Mouse (Mus musculus) hindbrain, embryonic 13.5 days (tissue): Measurements from ENCODE around the gene Phf10. TPM values are rescaled to one million over a fixed set of nuclear protein-coding genes. Genes with fewer than 3 reads are reported as not detected.
"Not testable (repeated sequence)": the region's sequence is repeated elsewhere in the genome, so short reads cannot be mapped to it uniquely, and the experiment has no call there.

Source experiments
- ATAC-seq: fragments of 200-750 bp; cut with Nextera tagmentation; 2 replicates; pipeline ENCODE4 v1.8.0; 2017; ENCODE audit warnings: moderate TSS enrichment; ENCODE audit not compliant: low FRiP score
- H3K27ac ChIP-seq: fragments of 300-500 bp; sonication (generic); 2 replicates; pipeline ENCODE4 v1.5.1; 2015; ENCODE audit warnings: inconsistent platforms, mild to moderate bottlenecking, moderate library complexity
- H3K27me3 ChIP-seq: fragments of 300-500 bp; sonication (generic); 2 replicates; pipeline ENCODE4 v1.6.1; 2015; ENCODE audit warnings: mild to moderate bottlenecking, inconsistent platforms
- H3K36me3 ChIP-seq: fragments of 300-500 bp; sonication (generic); 2 replicates; pipeline ENCODE4 v1.6.1; 2015; ENCODE audit warnings: mild to moderate bottlenecking, inconsistent platforms
- H3K4me1 ChIP-seq: fragments of 300-500 bp; sonication (generic); replicated peaks from 2 replicates; pipeline ENCODE4 v1.6.1; 2015; ENCODE audit warnings: inconsistent platforms
- H3K4me2 ChIP-seq: fragments of 300-500 bp; sonication (generic); 2 replicates; pipeline ENCODE4 v1.6.1; 2015; ENCODE audit warnings: inconsistent platforms, mild to moderate bottlenecking, moderate library complexity
- H3K4me3 ChIP-seq: fragments of 300-500 bp; sonication (generic); 2 replicates; pipeline ENCODE4 v1.5.1; 2015; ENCODE audit warnings: mild to moderate bottlenecking, inconsistent platforms
- H3K9ac ChIP-seq: fragments of 300-500 bp; sonication (generic); 2 replicates; pipeline ENCODE4 v1.6.1; 2015; ENCODE audit warnings: mild to moderate bottlenecking, inconsistent platforms
- H3K9me3 ChIP-seq: fragments of 300-500 bp; sonication (generic); 2 replicates; pipeline ENCODE4 v1.6.1; 2016; ENCODE audit warnings: inconsistent platforms
- WGBS: fragments of 180-500 bp; shearing (Covaris S2); methylation state at CpG from one replicate; pipeline ENCODE4 v1.1.7; 2015; 5-methylcytosine and 5-hydroxymethylcytosine counted together
- polyA plus RNA-seq: library from polyadenylated mRNA; unstranded; fragments of >200 nt; fragmentation: Nextera tagmentation; extraction: Ambion mirVana; gene quantifications from 2 replicates; pipeline ENCODE4 v1.2.1, GENCODE M21; 2015

Gene Phf10
- polyA plus RNA-seq, result 13.7 and 16.3 TPM in 2 replicates

DNA sequence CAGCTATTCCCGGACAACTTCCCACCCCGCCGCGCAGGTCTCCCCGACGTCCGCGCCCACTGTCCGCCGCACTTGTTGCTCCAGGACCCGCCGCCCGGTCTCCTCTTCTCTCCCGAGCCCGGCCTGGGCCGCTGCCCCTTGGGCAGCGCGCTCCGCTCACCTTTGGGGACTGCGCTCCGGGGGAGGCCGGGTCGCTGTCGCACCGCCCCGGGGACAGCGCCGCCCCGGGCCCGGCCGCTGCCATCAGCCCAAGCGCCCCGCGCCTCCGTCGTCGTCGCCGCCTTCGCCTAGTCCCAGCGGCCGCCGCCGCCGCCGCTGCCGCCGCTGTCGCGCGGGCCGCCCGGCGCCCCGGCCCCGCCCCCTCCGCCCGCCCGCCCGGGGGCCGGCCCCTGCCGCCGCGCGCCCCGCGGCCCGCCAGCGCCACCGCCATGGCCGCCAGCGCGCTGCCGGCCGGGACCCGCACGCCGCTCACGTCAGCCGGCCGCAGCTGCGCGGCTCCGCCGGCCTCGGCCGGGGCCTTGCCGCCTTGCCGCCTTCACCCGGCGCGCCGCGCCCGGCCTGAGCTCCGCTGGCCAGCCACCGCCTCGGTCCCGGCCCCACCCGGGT, at the start of gene Phf10:
Gene Phf10, minus strand, starts transcription at position 323 of the 606 bp plus-strand sequence.
- peaks cover 12% of the 10 kb centered on the region for H3K4me1 ChIP-seq
- H3K27me3 ChIP-seq, H3K9me3 ChIP-seq, H3K36me3 ChIP-seq: not testable (repeated sequence)
- H3K4me2 ChIP-seq, result peak within 1 kb of the TSS; percentile 96
- H3K27ac ChIP-seq, result peak within 1 kb of the TSS; percentile 79
- WGBS, result under 1% methylated on average over 50 of the region's 100 CpGs
- H3K9ac ChIP-seq, result peak within 1 kb of the TSS; percentile 82
- H3K4me3 ChIP-seq, result peak within 1 kb of the TSS; percentile 73
- peak; percentile 25 for ATAC-seq

DNA sequence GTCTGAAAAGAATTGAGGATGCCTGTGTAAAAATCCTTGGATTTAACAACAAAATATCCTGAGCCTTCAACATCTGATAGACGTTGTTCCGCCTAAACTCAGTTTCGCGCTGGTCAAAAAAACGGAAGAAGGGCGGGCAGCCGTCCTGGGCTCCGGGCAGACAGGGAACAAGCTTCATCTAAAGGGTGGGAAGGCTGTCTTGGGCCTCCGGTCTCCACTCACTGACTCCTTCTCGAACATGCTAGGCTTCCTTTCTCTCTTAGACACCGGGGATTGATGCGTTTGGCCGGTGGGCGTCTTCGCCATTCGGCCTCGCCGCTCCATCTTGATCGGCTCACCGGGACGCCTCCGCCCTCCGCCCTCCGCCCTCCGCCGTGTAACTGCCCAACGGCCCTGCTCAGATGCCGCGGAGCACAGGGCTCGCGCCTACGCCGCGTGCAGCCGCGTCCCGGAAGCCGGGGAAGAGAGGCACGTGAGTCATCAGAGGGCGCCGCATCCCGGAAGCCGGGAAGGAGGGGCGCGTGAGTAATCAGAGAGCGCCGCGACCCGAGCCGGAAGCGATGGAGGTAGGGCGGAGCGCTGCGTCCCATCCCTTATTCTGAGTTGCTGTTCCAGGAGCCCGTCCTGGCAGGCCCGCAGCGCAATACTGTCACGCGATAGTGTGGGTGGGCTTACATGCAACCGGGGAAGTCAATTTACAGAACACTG, 48.8 kb upstream of the Phf10 start, which contains the start of gene Gm3435:
Gene Gm3435, plus strand, starts transcription at position 471 of the 708 bp plus-strand sequence.
- not testable (repeated sequence) for H3K27me3 ChIP-seq, H3K36me3 ChIP-seq, H3K27ac ChIP-seq, H3K9ac ChIP-seq, H3K4me3 ChIP-seq, H3K4me2 ChIP-seq, H3K9me3 ChIP-seq, H3K4me1 ChIP-seq
- peak; percentile 98 for ATAC-seq
- WGBS, result no CpG with 5 or more reads among the region's 60 CpGs

DNA sequence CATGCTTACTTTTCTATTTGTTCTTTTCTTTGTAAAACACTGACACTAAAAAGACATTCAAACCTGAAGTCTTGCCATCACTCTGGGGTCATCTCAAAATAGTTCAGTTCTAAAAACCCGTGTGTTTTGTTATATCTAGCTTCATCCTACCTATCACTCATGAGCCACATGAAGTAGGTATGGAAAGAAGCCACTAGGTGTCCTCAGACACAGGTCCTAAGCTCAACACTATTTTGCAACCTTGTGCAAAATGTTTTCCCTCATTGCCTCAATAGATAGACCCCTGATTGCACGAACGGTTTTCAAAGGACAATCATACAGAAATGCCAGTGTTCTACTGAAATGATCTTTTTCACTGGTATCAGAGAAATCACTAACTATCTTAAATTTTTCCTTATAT, 48.0 kb upstream of the Phf10 start:
- not testable (repeated sequence) for H3K36me3 ChIP-seq, H3K4me1 ChIP-seq, H3K9ac ChIP-seq, H3K4me2 ChIP-seq, H3K9me3 ChIP-seq, H3K27ac ChIP-seq, H3K27me3 ChIP-seq, H3K4me3 ChIP-seq, ATAC-seq
- WGBS, result no CpG with 5 or more reads among the region's 3 CpGs

DNA sequence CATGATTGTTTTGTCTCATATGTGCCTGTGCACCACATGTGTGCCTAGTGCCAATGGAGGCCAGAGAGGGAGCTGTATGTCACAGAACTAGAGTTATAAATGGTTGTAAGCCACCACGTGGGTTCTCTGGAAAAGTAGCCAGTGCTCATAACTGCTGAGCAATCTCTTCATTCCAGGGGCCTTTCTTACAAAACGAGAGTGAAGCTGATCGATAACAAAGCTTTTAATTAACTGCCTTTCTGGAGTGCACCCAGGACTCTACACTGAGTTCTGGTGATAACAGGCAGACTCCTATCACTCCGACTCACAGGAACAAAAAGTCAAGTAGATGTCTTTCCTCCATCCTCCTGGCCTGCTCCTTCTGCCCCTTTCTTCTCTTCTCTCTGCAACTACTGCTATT, 39.0 kb upstream of the Phf10 start:
- not testable (repeated sequence) for H3K4me3 ChIP-seq, H3K9me3 ChIP-seq, ATAC-seq, H3K36me3 ChIP-seq, H3K4me1 ChIP-seq, H3K4me2 ChIP-seq, H3K27me3 ChIP-seq, H3K27ac ChIP-seq, H3K9ac ChIP-seq
- WGBS, result no CpG with 5 or more reads among the region's 4 CpGs

DNA sequence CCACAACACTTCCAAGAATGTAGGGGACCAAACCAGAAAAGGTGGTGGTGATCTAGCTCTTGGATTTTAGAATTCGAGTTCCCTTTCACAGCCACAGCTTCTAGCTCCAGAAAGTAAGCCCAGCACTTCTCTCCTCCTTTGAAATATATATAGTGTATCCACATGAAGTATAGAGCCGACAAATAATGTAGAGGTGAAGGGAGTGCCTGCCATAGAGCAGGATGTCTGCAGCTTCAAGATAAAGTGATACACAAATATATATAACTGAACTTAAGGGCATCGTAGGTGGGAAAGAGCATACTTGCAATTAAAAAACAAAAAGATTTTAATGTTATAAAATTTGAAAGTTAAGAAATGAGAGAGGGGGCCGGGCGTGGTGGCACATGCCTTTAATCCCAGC, 33.1 kb upstream of the Phf10 start:
- H3K9me3 ChIP-seq, H3K4me3 ChIP-seq, H3K9ac ChIP-seq, H3K4me2 ChIP-seq, H3K27me3 ChIP-seq, H3K36me3 ChIP-seq, H3K27ac ChIP-seq, ATAC-seq, H3K4me1 ChIP-seq: not testable (repeated sequence)
- WGBS, result no CpG with 5 or more reads among the region's 5 CpGs

DNA sequence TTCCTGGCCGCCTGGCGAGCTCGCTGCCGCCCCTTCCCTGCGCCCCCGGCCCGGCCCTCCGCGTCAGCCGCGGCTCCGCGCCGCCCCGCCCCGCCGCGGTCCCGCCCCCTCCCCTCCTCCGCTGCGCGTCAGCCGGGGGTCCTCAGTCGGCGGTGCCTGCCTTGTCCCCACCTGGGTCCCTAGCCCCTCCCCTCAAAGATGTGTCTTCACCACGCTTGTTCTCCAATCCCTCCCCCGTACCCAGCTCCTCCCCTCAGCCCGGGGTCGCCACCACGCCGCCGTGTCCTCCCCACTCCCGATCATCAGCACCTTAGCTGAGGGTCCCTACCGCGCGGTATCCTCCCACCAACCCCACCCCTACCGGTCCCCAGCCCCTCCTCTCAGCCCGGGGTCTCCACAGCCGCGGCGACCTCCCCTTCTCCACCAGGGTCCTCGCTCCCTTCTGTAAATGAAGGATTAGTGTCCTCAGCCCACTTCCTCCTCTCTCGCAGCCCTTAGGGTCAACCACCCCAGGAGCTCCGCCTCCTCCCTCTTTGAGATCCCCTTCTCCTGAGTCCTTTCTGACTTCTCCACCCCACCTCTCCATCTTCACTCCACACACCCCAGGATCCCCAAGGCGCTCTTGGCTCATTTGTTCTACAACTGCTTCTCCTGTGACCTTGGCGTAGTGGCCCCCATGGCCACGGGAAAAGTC, 32.2 kb upstream of the Phf10 start:
- H3K4me3 ChIP-seq, result not testable (repeated sequence)
- no CpG with 5 or more reads among the region's 47 CpGs for WGBS

DNA sequence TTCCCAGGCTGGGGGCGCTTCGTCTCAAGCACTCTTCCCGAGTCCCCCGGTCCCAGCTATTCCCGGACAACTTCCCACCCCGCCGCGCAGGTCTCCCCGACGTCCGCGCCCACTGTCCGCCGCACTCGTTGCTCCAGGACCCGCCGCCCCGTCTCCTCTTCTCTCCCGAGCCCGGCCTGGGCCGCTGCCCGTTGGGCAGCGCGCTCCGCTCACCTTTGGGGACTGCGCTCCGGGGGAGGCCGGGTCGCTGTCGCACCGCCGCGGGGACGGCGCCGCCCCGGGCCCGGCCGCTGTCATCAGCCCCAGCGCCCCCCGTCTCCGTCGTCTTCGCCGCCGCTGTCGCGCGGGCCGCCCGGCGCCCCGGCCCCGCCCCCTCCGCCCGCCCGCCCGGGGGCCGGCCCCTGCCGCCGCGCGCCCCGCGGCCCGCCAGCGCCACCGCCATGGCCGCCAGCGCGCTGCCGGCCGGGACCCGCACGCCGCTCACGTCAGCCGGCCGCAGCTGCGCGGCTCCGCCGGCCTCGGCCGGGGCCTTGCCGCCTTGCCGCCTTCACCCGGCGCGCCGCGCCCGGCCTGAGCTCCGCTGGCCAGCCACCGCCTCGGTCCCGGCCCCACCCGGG, 31.6 kb upstream of the Phf10 start:
- H3K27me3 ChIP-seq, H3K4me2 ChIP-seq, H3K9ac ChIP-seq, H3K4me1 ChIP-seq, H3K4me3 ChIP-seq, H3K27ac ChIP-seq, H3K36me3 ChIP-seq, H3K9me3 ChIP-seq: not testable (repeated sequence)
- WGBS, result no CpG with 5 or more reads among the region's 98 CpGs
- peak; percentile 78 for ATAC-seq

More for the DNA sequence above, 32.2 kb upstream of the Phf10 start:
- not testable (repeated sequence) for H3K27me3 ChIP-seq, H3K36me3 ChIP-seq, H3K4me1 ChIP-seq, H3K9ac ChIP-seq, H3K4me2 ChIP-seq, H3K9me3 ChIP-seq, H3K27ac ChIP-seq
- ATAC-seq, result peak; percentile 90

DNA sequence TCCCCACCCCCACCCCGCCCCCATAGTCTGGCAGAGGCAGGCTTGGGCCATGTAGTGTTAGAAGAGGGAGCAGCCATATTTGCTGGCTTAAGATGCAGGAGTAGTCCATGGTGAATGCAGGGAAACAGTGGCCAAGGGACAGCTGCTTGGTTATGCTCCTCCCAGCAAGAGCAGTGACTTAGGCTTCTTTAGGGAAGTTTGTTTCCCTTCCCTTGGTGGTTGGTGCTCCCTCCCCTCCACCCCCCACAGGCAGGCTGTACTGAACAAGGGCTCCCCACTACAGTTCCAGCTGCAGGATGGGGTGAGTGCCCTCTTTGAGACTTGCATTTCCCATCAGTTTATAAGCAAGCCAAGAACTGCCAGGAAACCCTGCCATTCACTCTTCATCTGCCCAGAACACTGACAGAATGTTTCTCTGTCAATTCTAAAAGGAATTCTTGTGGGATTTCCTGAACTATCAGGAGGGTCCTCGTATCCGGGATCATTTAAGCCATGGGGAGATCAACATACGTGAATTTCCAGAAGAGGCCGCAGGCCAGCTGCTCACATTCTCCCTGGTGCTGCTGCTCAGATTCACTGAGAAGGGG, 29.1 kb upstream of the Phf10 start:
- not testable (repeated sequence) for H3K9ac ChIP-seq, ATAC-seq, H3K27ac ChIP-seq, H3K36me3 ChIP-seq, H3K4me3 ChIP-seq, H3K27me3 ChIP-seq, H3K4me2 ChIP-seq, H3K9me3 ChIP-seq, H3K4me1 ChIP-seq
- WGBS, result 71% methylated on average over 4 of the region's 5 CpGs

DNA sequence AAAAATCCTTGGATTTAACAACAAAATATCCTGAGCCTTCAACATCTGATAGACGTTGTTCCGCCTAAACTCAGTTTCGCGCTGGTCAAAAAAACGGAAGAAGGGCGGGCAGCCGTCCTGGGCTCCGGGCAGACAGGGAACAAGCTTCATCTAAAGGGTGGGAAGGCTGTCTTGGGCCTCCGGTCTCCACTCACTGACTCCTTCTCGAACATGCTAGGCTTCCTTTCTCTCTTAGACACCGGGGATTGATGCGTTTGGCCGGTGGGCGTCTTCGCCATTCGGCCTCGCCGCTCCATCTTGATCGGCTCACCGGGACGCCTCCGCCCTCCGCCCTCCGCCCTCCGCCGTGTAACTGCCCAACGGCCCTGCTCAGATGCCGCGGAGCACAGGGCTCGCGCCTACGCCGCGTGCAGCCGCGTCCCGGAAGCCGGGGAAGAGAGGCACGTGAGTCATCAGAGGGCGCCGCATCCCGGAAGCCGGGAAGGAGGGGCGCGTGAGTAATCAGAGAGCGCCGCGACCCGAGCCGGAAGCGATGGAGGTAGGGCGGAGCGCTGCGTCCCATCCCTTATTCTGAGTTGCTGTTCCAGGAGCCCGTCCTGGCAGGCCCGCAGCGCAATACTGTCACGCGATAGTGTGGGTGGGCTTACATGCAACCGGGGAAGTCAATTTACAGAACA, 17.4 kb upstream of the Phf10 start, which contains the start of the genes 9030025P20Rik and Gm3417:
Gene 9030025P20Rik, plus strand, starts transcription at position 107 of the 677 bp plus-strand sequence.
Gene Gm3417, minus strand, starts transcription at position 429 of the 677 bp plus-strand sequence.
- Histone ChIP-seq H3K4me2 (peak within 1 kb of the TSS; percentile 40), H3K4me3 (0 out of 2 replicates have a peak within 1 kb of the TSS, but pooled peaks have one; percentile 21)
- H3K4me1 ChIP-seq, H3K36me3 ChIP-seq, H3K27ac ChIP-seq, H3K27me3 ChIP-seq, H3K9ac ChIP-seq, H3K9me3 ChIP-seq: not testable (repeated sequence)
- WGBS, result no CpG with 5 or more reads among the region's 60 CpGs
- ATAC-seq, result peak; percentile 99

DNA sequence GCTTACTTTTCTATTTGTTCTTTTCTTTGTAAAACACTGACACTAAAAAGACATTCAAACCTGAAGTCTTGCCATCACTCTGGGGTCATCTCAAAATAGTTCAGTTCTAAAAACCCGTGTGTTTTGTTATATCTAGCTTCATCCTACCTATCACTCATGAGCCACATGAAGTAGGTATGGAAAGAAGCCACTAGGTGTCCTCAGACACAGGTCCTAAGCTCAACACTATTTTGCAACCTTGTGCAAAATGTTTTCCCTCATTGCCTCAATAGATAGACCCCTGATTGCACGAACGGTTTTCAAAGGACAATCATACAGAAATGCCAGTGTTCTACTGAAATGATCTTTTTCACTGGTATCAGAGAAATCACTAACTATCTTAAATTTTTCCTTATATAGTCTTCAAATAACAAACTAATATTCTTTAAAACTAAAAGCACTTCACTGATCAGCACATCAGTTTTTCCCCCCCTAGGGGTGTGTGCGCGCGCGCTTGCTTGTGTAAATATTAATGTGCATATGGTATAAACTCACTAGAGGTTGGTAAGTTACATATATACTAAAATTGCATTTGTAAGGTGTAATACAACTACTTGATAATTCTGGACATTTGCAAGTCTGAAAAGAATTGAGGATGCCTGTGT, 16.8 kb upstream of the Phf10 start:
- not testable (repeated sequence) for H3K9me3 ChIP-seq, H3K36me3 ChIP-seq, H3K27ac ChIP-seq, H3K9ac ChIP-seq, ATAC-seq, H3K27me3 ChIP-seq, H3K4me1 ChIP-seq
- 3% methylated on average over 4 of the region's 7 CpGs for WGBS
- Histone ChIP-seq H3K4me2 (peak overlapping the region; percentile 40), H3K4me3 (0 out of 2 replicates have a peak overlapping the region, but pooled peaks have one; percentile 21)

DNA sequence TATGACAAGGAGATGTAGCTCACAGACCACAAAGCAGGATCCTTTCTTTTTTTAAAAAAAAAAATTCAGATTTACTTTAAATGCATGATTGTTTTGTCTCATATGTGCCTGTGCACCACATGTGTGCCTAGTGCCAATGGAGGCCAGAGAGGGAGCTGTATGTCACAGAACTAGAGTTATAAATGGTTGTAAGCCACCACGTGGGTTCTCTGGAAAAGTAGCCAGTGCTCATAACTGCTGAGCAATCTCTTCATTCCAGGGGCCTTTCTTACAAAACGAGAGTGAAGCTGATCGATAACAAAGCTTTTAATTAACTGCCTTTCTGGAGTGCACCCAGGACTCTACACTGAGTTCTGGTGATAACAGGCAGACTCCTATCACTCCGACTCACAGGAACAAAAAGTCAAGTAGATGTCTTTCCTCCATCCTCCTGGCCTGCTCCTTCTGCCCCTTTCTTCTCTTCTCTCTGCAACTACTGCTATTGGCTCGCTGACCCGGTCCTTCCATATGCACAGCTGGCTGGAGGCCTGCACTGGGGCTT, 7.4 kb upstream of the Phf10 start:
- not testable (repeated sequence) for H3K4me1 ChIP-seq, H3K36me3 ChIP-seq, ATAC-seq, H3K9me3 ChIP-seq, H3K4me2 ChIP-seq, H3K4me3 ChIP-seq, H3K9ac ChIP-seq, H3K27ac ChIP-seq, H3K27me3 ChIP-seq
- no CpG with 5 or more reads among the region's 6 CpGs for WGBS
